Mouse (Mus musculus) G1E (cell line): ENCODE results near the gene Podxl.

Source experiments
- CTCF ChIP-seq: IDR thresholded peaks from 2 replicates; pipeline ENCODE4 v1.5.1; 2012; ENCODE audit warnings: low read depth, low read length, inconsistent platforms, mixed read lengths
- GATA1 ChIP-seq: IDR thresholded peaks from 2 replicates; pipeline ENCODE4 v1.6.1; 2012; ENCODE audit warnings: borderline replicate concordance, low read length, inconsistent platforms, mixed read lengths

DNA sequence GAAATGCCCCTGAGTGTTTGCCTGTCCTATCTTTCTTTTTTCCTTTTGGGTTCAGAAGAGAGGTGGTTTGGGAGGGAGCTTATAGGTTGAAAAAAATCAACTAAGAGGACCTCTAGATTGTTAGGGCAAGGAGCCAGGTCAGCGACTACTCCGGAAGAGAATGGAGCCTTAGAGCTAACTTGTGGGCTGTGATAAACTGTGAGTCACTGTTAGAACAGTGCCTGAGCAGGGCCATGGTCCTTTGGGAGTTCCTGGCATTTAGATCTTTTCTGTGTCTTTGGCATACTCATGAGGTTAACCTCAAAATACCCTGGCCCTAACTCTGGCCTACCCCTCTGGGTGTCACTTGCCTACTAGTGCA lies 45.5 kb downstream of the Podxl start:
- TF ChIP-seq GATA1 (no peak), CTCF (no peak)
